Mouse (Mus musculus) liver, embryonic 16.5 days (tissue): Measurements from ENCODE around the gene Dnajc16. TPM values are rescaled to one million over a fixed set of nuclear protein-coding genes. Genes with fewer than 3 reads are reported as not detected.

Source experiments
- ATAC-seq: fragments of 200-750 bp; cut with Nextera tagmentation; 2 replicates; pipeline ENCODE4 v1.8.0; 2017; ENCODE audit warnings: low read depth, mild to moderate bottlenecking, moderate number of reproducible peaks, moderate library complexity
- H3K27ac ChIP-seq: fragments of 300-500 bp; sonication (generic); 2 replicates; pipeline ENCODE4 v1.5.1; 2014; ENCODE audit warnings: mild to moderate bottlenecking, low read length
- H3K27me3 ChIP-seq: fragments of 300-500 bp; sonication (generic); 2 replicates; pipeline ENCODE4 v1.6.1; 2014; ENCODE audit warnings: low read depth, low read length, mixed read lengths; ENCODE audit not compliant: control insufficient read depth, insufficient read depth
- H3K36me3 ChIP-seq: fragments of 300-500 bp; sonication (generic); 2 replicates; pipeline ENCODE4 v1.6.1; 2014; ENCODE audit warnings: mild to moderate bottlenecking; ENCODE audit not compliant: control insufficient read depth, insufficient read depth
- H3K4me1 ChIP-seq: fragments of 300-500 bp; sonication (generic); 2 replicates; pipeline ENCODE4 v1.6.1; 2014; ENCODE audit warnings: low read depth, low read length, mixed read lengths; ENCODE audit not compliant: control insufficient read depth
- H3K4me2 ChIP-seq: fragments of 300-500 bp; sonication (generic); 2 replicates; pipeline ENCODE4 v1.6.1; 2014; ENCODE audit warnings: low read depth, low read length, mixed read lengths
- H3K4me3 ChIP-seq: fragments of 300-500 bp; sonication (generic); 2 replicates; pipeline ENCODE4 v1.5.1; 2014; ENCODE audit warnings: low read depth, mild to moderate bottlenecking, low read length
- H3K9ac ChIP-seq: fragments of 300-500 bp; sonication (generic); 2 replicates; pipeline ENCODE4 v1.6.1; 2014; ENCODE audit warnings: low read depth, low read length
- H3K9me3 ChIP-seq: fragments of 300-500 bp; sonication (generic); replicated peaks from 2 replicates; pipeline ENCODE4 v1.6.1; 2016; ENCODE audit warnings: low read length; ENCODE audit not compliant: control insufficient read depth
- WGBS: fragments of 180-500 bp; shearing (Covaris S2); extraction: QIAGEN DNeasy Blood & Tissue Kit; methylation state at CpG from one replicate; pipeline ENCODE4 v1.1.7; 2014; ENCODE audit not compliant: insufficient replicate concordance; 5-methylcytosine and 5-hydroxymethylcytosine counted together
- polyA plus RNA-seq: library from polyadenylated mRNA; unstranded; fragments of >200 nt; fragmentation: Nextera tagmentation; extraction: Ambion mirVana; gene quantifications from 2 replicates; pipeline ENCODE4 v1.2.1, GENCODE M21; 2015

Gene Dnajc16
- polyA plus RNA-seq, 1 experiment from 2014 or later: 2.5 TPM

DNA sequence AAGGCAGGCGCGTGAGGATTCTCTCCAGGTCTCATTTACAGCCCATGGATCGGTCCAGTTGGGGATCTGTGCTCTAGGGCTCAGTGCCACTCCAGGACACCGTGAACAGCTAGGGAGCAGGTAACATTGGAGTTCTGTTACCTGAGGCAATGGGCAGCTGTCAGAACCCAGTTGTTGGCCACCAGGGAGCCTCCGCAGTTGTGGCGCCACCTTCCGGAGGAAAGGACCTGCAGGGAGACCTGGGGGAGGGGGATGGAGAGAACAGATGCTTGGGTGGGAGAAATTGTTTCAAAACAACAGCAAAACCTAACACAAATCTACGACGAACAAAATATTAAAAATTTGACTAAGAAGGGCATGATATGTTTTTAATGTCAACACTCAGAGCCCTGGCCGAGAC is 31.4 kb upstream of the Dnajc16 start:
- no peak overlapping the region for H3K27ac ChIP-seq
- H3K27me3 ChIP-seq: no peaks in the 10 kb centered on the region
- H3K36me3 ChIP-seq: no peaks in the 10 kb centered on the region
- no peaks in the 10 kb centered on the region for H3K9me3 ChIP-seq
- no peak overlapping the region for H3K9ac ChIP-seq
- WGBS: 62% methylated on average over 10 of the region's 10 CpGs
- peaks cover 4% of the 10 kb centered on the region for H3K4me1 ChIP-seq
- H3K4me2 ChIP-seq: no peak overlapping the region
- H3K4me3 ChIP-seq: no peak overlapping the region
- ATAC-seq: no peak

GRCm38 (mm10) chr4:141821178-141821577 is 30.4 kb upstream of the Dnajc16 start:
- no peaks in the 10 kb centered on the region for H3K36me3 ChIP-seq
- peaks cover 4% of the 10 kb centered on the region for H3K4me1 ChIP-seq
- H3K4me3 ChIP-seq: no peak overlapping the region
- no peak overlapping the region for H3K9ac ChIP-seq
- ATAC-seq: no peak
- WGBS: 72% methylated on average over 3 of the region's 3 CpGs
- H3K27me3 ChIP-seq: no peaks in the 10 kb centered on the region
- H3K27ac ChIP-seq: no peak overlapping the region
- H3K9me3 ChIP-seq: no peaks in the 10 kb centered on the region
- no peak overlapping the region for H3K4me2 ChIP-seq

- Histone ChIP-seq H3K9me3 (no peaks in the 10 kb centered on the region), H3K27ac (no peak overlapping the region), H3K36me3 (no peaks in the 10 kb centered on the region), H3K27me3 (no peaks in the 10 kb centered on the region), H3K4me1 (peaks cover 4% of the 10 kb centered on the region), H3K4me3 (no peak overlapping the region), H3K4me2 (no peak overlapping the region), H3K9ac (no peak overlapping the region)
- no peak for ATAC-seq
- WGBS: 77% methylated on average over 7 of the region's 7 CpGs
These were observed 28.6 kb upstream of the Dnajc16 start for GRCm38 (mm10) chr4:141819316-141819715.

- 74% methylated on average over 13 of the region's 13 CpGs for WGBS
- Histone ChIP-seq H3K4me3 (no peak overlapping the region), H3K27ac (no peak overlapping the region), H3K4me2 (no peak overlapping the region), H3K9ac (no peak overlapping the region), H3K36me3 (0 out of 2 replicates have a peak, but pooled peaks cover 2% of the 10 kb centered on the region), H3K4me1 (peaks cover 4% of the 10 kb centered on the region), H3K27me3 (no peaks in the 10 kb centered on the region), H3K9me3 (no peaks in the 10 kb centered on the region)
- no peak for ATAC-seq
These were observed 28.1 kb upstream of the Dnajc16 start for GRCm38 (mm10) chr4:141818861-141819260.

DNA sequence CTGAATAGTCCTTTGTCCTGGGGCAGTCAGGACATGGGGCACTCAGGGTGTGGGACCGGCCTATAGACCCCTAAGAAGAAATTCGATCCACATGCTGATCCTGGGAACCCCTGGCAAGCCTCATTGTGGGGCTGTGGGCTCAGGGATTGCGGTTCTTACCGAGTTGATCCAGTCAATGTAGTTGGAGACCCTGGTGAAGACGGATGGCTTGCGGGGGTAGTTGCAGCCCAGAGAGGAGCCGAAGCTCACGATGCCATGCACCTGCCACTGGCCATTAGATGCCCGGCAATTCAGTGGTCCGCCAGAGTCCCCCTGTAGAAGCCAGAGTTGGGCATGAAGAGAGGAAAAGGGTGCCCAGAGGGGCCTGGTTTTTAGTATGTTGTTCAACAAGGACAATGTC is 27.0 kb upstream of the Dnajc16 start:
- peaks cover 1% of the 10 kb centered on the region for H3K4me1 ChIP-seq
- H3K9ac ChIP-seq: no peak overlapping the region
- no peak for ATAC-seq
- H3K4me3 ChIP-seq: no peak overlapping the region
- no peaks in the 10 kb centered on the region for H3K27me3 ChIP-seq
- no peak overlapping the region for H3K4me2 ChIP-seq
- H3K36me3 ChIP-seq: 0 out of 2 replicates have a peak, but pooled peaks cover 2% of the 10 kb centered on the region
- no peaks in the 10 kb centered on the region for H3K9me3 ChIP-seq
- no peak overlapping the region for H3K27ac ChIP-seq
- 77% methylated on average over 10 of the region's 10 CpGs for WGBS

GRCm38 (mm10) chr4:141816776-141817655 is 26.3 kb upstream of the Dnajc16 start:
- H3K4me1 ChIP-seq: no peaks in the 10 kb centered on the region
- no peak overlapping the region for H3K4me3 ChIP-seq
- H3K27ac ChIP-seq: no peak overlapping the region
- WGBS: 51% methylated on average over 14 of the region's 14 CpGs
- H3K4me2 ChIP-seq: no peak overlapping the region
- H3K9me3 ChIP-seq: no peaks in the 10 kb centered on the region
- no peak overlapping the region for H3K9ac ChIP-seq
- no peaks in the 10 kb centered on the region for H3K27me3 ChIP-seq
- ATAC-seq: no peak
- peaks cover 6% of the 10 kb centered on the region for H3K36me3 ChIP-seq

DNA sequence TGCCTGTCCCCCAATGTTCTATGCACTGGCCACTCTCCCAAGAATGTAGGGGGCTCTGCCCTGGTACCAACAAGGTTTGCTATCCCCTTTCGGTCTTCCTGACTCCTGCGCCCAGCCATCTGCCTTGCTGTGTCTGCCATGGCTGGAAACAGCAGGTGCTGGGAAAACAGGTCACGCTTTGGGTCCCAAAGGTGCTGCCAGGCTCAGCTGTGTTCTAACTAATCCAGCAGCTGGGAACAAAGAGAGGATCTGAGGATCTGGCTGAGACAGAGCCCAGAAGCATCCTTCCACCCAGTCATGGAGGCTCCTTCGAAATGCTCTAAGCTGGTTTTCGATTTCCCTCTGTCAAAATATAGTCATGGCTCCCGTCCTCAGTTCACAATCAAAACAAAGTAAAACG is 25.5 kb upstream of the Dnajc16 start:
- H3K9ac ChIP-seq: no peak overlapping the region
- H3K4me2 ChIP-seq: no peak overlapping the region
- no peaks in the 10 kb centered on the region for H3K27me3 ChIP-seq
- 86% methylated on average over 7 of the region's 7 CpGs for WGBS
- H3K27ac ChIP-seq: no peak overlapping the region
- H3K36me3 ChIP-seq: peaks cover 14% of the 10 kb centered on the region
- H3K4me1 ChIP-seq: no peaks in the 10 kb centered on the region
- H3K4me3 ChIP-seq: no peak overlapping the region
- ATAC-seq: no peak
- H3K9me3 ChIP-seq: no peaks in the 10 kb centered on the region

- no peaks in the 10 kb centered on the region for H3K9me3 ChIP-seq
- no peak for ATAC-seq
- H3K9ac ChIP-seq: no peak overlapping the region
- no peak overlapping the region for H3K4me2 ChIP-seq
- WGBS: 90% methylated on average over 7 of the region's 7 CpGs
- H3K4me3 ChIP-seq: no peak overlapping the region
- H3K27me3 ChIP-seq: no peaks in the 10 kb centered on the region
- no peaks in the 10 kb centered on the region for H3K4me1 ChIP-seq
- no peak overlapping the region for H3K27ac ChIP-seq
- peaks cover 53% of the 10 kb centered on the region for H3K36me3 ChIP-seq
These were observed 20.6 kb upstream of the Dnajc16 start for GRCm38 (mm10) chr4:141811375-141811774.

DNA sequence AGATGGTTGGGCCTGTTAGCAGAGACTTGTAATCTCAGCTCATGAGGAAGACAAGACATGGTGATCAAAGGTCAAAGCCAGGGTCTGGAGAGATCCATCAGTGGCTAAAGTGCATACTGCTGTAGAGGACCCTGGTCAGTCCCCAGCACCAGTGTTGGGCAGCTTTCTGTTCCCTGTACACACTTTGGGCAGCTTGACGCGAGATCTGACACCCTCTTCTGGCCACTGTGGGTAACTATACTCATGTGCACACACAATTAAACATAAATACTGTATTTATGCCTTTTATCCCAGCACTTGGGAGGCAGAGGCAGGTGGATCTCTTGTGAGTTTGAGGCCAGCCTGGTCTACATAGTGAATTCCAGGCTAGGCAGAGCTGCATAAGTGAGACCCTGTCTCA is 20.2 kb upstream of the Dnajc16 start:
- Histone ChIP-seq H3K27ac (no peak overlapping the region), H3K4me2 (no peak overlapping the region), H3K36me3 (peaks cover 57% of the 10 kb centered on the region), H3K9ac (no peak overlapping the region), H3K27me3 (no peaks in the 10 kb centered on the region), H3K9me3 (no peaks in the 10 kb centered on the region), H3K4me1 (no peaks in the 10 kb centered on the region), H3K4me3 (no peak overlapping the region)
- 90% methylated on average over 2 of the region's 2 CpGs for WGBS
- no peak for ATAC-seq
